Mouse (Mus musculus) testis, adult 2 months (tissue): ENCODE data around the gene Xpnpep1. TPM values are rescaled to one million over a fixed set of nuclear protein-coding genes. Genes with fewer than 3 reads are reported as not detected.

Experiments used
- H3K27ac ChIP-seq: fragments of 200-500 bp; 2 replicates; pipeline ENCODE4 v1.5.1; 2012; ENCODE audit warnings: low read depth, low read length; ENCODE audit not compliant: control insufficient read depth, insufficient read depth
- H3K27me3 ChIP-seq: fragments of 200-500 bp; 2 replicates; pipeline ENCODE4 v1.6.1; 2012; ENCODE audit warnings: mild to moderate bottlenecking, low read length, moderate library complexity; ENCODE audit not compliant: control insufficient read depth, insufficient read depth
- H3K36me3 ChIP-seq: fragments of 200-500 bp; 2 replicates; pipeline ENCODE4 v1.6.1; 2012; ENCODE audit warnings: mild to moderate bottlenecking, low read length; ENCODE audit not compliant: control insufficient read depth, insufficient read depth
- H3K4me1 ChIP-seq: fragments of 200-500 bp; 2 replicates; pipeline ENCODE4 v1.6.1; 2012; ENCODE audit warnings: low read length; ENCODE audit not compliant: control insufficient read depth, insufficient read depth
- H3K4me3 ChIP-seq: fragments of 200-500 bp; 2 replicates; pipeline ENCODE4 v1.5.1; 2012; ENCODE audit warnings: low read depth, mild to moderate bottlenecking, low read length, moderate library complexity, mixed read lengths; ENCODE audit not compliant: control insufficient read depth
- CTCF ChIP-seq: fragments of 200-500 bp; IDR thresholded peaks from 2 replicates; pipeline ENCODE4 v1.5.1; 2012; ENCODE audit warnings: low read depth, mild to moderate bottlenecking, inconsistent platforms, low read length, moderate library complexity; ENCODE audit not compliant: control insufficient read depth, insufficient read depth, insufficient replicate concordance
- POLR2A ChIP-seq: fragments of 200-500 bp; IDR thresholded peaks from 2 replicates; pipeline ENCODE4 v1.6.1; 2012; ENCODE audit warnings: low read depth, mild to moderate bottlenecking, inconsistent platforms, low read length, moderate library complexity; ENCODE audit not compliant: control insufficient read depth
- polyA plus RNA-seq: library from polyadenylated mRNA; depleted of rRNA; stranded (reverse); fragments of >200 nt; gene quantifications from 2 replicates; pipeline ENCODE4 v1.2.3, GENCODE M21; 2012

Xpnpep1 gene
- polyA plus RNA-seq, 1 experiment: 141 TPM

GRCm38 (mm10) chr19:53014910-53015710, 24.9 kb downstream of the Xpnpep1 start:
- Histone ChIP-seq H3K27ac (peak overlapping the region; percentile 35; the same call in 1 of the 2 replicates), H3K4me1 (peaks cover 18% of the 10 kb centered on the region), H3K36me3 (no peaks in the 10 kb centered on the region), H3K27me3 (no peaks in the 10 kb centered on the region), H3K4me3 (no peak overlapping the region)
- TF ChIP-seq POLR2A (no peak), CTCF (no peak)

GRCm38 (mm10) chr19:53013744-53014143, 26.3 kb downstream of the Xpnpep1 start:
- Histone ChIP-seq H3K4me3 (no peak overlapping the region), H3K4me1 (peaks cover 15% of the 10 kb centered on the region), H3K27ac (0 out of 2 replicates have a peak overlapping the region, but pooled peaks have one; percentile 5), H3K36me3 (no peaks in the 10 kb centered on the region), H3K27me3 (no peaks in the 10 kb centered on the region)
- TF ChIP-seq POLR2A: no peak
- no peak for TF ChIP-seq CTCF

GRCm38 (mm10) chr19:53013341-53013740, 26.7 kb downstream of the Xpnpep1 start:
- H3K27ac ChIP-seq: 0 out of 2 replicates have a peak overlapping the region, but pooled peaks have one; percentile 5
- no peaks in the 10 kb centered on the region for H3K36me3 ChIP-seq
- TF ChIP-seq POLR2A: no peak
- TF ChIP-seq CTCF: no peak
- no peaks in the 10 kb centered on the region for H3K27me3 ChIP-seq
- no peak overlapping the region for H3K4me3 ChIP-seq
- H3K4me1 ChIP-seq: peaks cover 15% of the 10 kb centered on the region

GRCm38 (mm10) chr19:53010941-53011340, 29.1 kb downstream of the Xpnpep1 start:
- H3K4me1 ChIP-seq: peaks cover 6% of the 10 kb centered on the region
- H3K4me3 ChIP-seq: no peak overlapping the region
- no peaks in the 10 kb centered on the region for H3K27me3 ChIP-seq
- H3K36me3 ChIP-seq: no peaks in the 10 kb centered on the region
- TF ChIP-seq CTCF (no peak), POLR2A (no peak)
- H3K27ac ChIP-seq: no peak overlapping the region

- H3K4me3 ChIP-seq: no peak overlapping the region
- H3K4me1 ChIP-seq: no peaks in the 10 kb centered on the region; the same call in 1 of the 2 replicates
- H3K27me3 ChIP-seq: no peaks in the 10 kb centered on the region
- no peak overlapping the region for H3K27ac ChIP-seq
- H3K36me3 ChIP-seq: no peaks in the 10 kb centered on the region
- TF ChIP-seq CTCF: no peak
- no peak for TF ChIP-seq POLR2A
Observed at GRCm38 (mm10) chr19:53008921-53009320, 31.1 kb downstream of the Xpnpep1 start.

- Histone ChIP-seq H3K27me3 (no peaks in the 10 kb centered on the region), H3K27ac (no peak overlapping the region), H3K36me3 (no peaks in the 10 kb centered on the region), H3K4me1 (no peaks in the 10 kb centered on the region; the same call in 1 of the 2 replicates), H3K4me3 (no peak overlapping the region)
- no peak for TF ChIP-seq POLR2A
- TF ChIP-seq CTCF: peak; percentile 44; the same call in 1 of the 2 replicates
Observed at GRCm38 (mm10) chr19:53008020-53008705, 31.9 kb downstream of the Xpnpep1 start.

- H3K4me1 ChIP-seq: no peaks in the 10 kb centered on the region; the same call in 1 of the 2 replicates
- no peak for TF ChIP-seq CTCF
- TF ChIP-seq POLR2A: no peak
- no peak overlapping the region for H3K27ac ChIP-seq
- H3K36me3 ChIP-seq: no peaks in the 10 kb centered on the region
- no peak overlapping the region for H3K4me3 ChIP-seq
- no peaks in the 10 kb centered on the region for H3K27me3 ChIP-seq
Observed at GRCm38 (mm10) chr19:53005978-53006377, 34.0 kb downstream of the Xpnpep1 start.
